Mouse (Mus musculus): Measurements from ENCODE around the gene Calm1. TPM values are rescaled to one million over a fixed set of nuclear protein-coding genes. Genes with fewer than 3 reads are reported as not detected.

The Calm1 gene
- polyA plus RNA-seq, 1 experiment: 735 TPM

- H3K4me3 ChIP-seq (ENCODE audit: insufficient read depth, low read length): peak overlapping the region; percentile 65
- peak overlapping the region; percentile 58 for H3K27ac ChIP-seq (ENCODE audit: insufficient read depth, low read depth, low read length)
- peaks cover 28% of the 10 kb centered on the region for H3K4me1 ChIP-seq (ENCODE audit: control insufficient read depth, insufficient read depth, low read length)
- TF ChIP-seq POLR2A (IDR thresholded peaks at IDR 0.05; ENCODE audit: borderline replicate concordance, low read depth, low read length) (no peak), CTCF (IDR thresholded peaks at IDR 0.05; ENCODE audit: low read depth, low read length) (no peak)
These were observed 11.3 kb upstream of the Calm1 start for GRCm38 (mm10) chr12:100187756-100188430.

- H3K27ac ChIP-seq (ENCODE audit: insufficient read depth, low read depth, low read length): no peak overlapping the region
- H3K4me1 ChIP-seq (ENCODE audit: control insufficient read depth, insufficient read depth, low read length): peaks cover 16% of the 10 kb centered on the region
- no peak overlapping the region for H3K4me3 ChIP-seq (ENCODE audit: insufficient read depth, low read length)
- TF ChIP-seq POLR2A (IDR thresholded peaks at IDR 0.05; ENCODE audit: borderline replicate concordance, low read depth, low read length): no peak
- TF ChIP-seq CTCF (IDR thresholded peaks at IDR 0.05; ENCODE audit: low read depth, low read length): no peak
These were observed 8.4 kb upstream of the Calm1 start for GRCm38 (mm10) chr12:100190802-100191201.

- Histone ChIP-seq H3K27ac (ENCODE audit: insufficient read depth, low read depth, low read length) (no peak overlapping the region), H3K4me1 (ENCODE audit: control insufficient read depth, insufficient read depth, low read length) (peaks cover 10% of the 10 kb centered on the region), H3K4me3 (ENCODE audit: insufficient read depth, low read length) (no peak overlapping the region)
- TF ChIP-seq POLR2A (IDR thresholded peaks at IDR 0.05; ENCODE audit: borderline replicate concordance, low read depth, low read length): no peak
- no peak for TF ChIP-seq CTCF (IDR thresholded peaks at IDR 0.05; ENCODE audit: low read depth, low read length)
These were observed 5.1 kb upstream of the Calm1 start for GRCm38 (mm10) chr12:100194181-100194580.

GRCm38 (mm10) chr12:100196786-100197185 lies 2.4 kb upstream of the Calm1 start:
- H3K4me1 ChIP-seq (ENCODE audit: control insufficient read depth, insufficient read depth, low read length): peaks cover 10% of the 10 kb centered on the region
- no peak overlapping the region for H3K27ac ChIP-seq (ENCODE audit: insufficient read depth, low read depth, low read length)
- no peak for TF ChIP-seq CTCF (IDR thresholded peaks at IDR 0.05; ENCODE audit: low read depth, low read length)
- TF ChIP-seq POLR2A (IDR thresholded peaks at IDR 0.05; ENCODE audit: borderline replicate concordance, low read depth, low read length): no peak

GRCm38 (mm10) chr12:100199891-100200644 lies 833 bp downstream of the Calm1 start:
- peaks cover 24% of the 10 kb centered on the region for H3K4me1 ChIP-seq (ENCODE audit: control insufficient read depth, insufficient read depth, low read length)
- TF ChIP-seq POLR2A (IDR thresholded peaks at IDR 0.05; ENCODE audit: borderline replicate concordance, low read depth, low read length) (no peak), CTCF (IDR thresholded peaks at IDR 0.05; ENCODE audit: low read depth, low read length) (no peak)
- H3K4me3 ChIP-seq (ENCODE audit: insufficient read depth, low read length): peak overlapping the region; percentile 100
- H3K27ac ChIP-seq (ENCODE audit: insufficient read depth, low read depth, low read length): peak overlapping the region; percentile 73

More at GRCm38 (mm10) chr12:100196786-100197185, 2.4 kb upstream of the Calm1 start:
- H3K4me3 ChIP-seq (ENCODE audit: insufficient read depth, low read length): no peak overlapping the region

GRCm38 (mm10) chr12:100200645-100201362 lies 1.6 kb downstream of the Calm1 start:
- Histone ChIP-seq H3K27ac (ENCODE audit: insufficient read depth, low read depth, low read length) (peak overlapping the region; percentile 72), H3K4me1 (ENCODE audit: control insufficient read depth, insufficient read depth, low read length) (peaks cover 24% of the 10 kb centered on the region), H3K4me3 (ENCODE audit: insufficient read depth, low read length) (peak overlapping the region; percentile 100)
- TF ChIP-seq CTCF (IDR thresholded peaks at IDR 0.05; ENCODE audit: low read depth, low read length): no peak
- TF ChIP-seq POLR2A (IDR thresholded peaks at IDR 0.05; ENCODE audit: borderline replicate concordance, low read depth, low read length): no peak

GRCm38 (mm10) chr12:100201363-100201711 lies 2.1 kb downstream of the Calm1 start:
- Histone ChIP-seq H3K27ac (ENCODE audit: insufficient read depth, low read depth, low read length) (0 out of 2 replicates have a peak overlapping the region, but pooled peaks have one; percentile 72), H3K4me3 (ENCODE audit: insufficient read depth, low read length) (peak overlapping the region; percentile 100), H3K4me1 (ENCODE audit: control insufficient read depth, insufficient read depth, low read length) (peaks cover 24% of the 10 kb centered on the region)
- TF ChIP-seq CTCF (IDR thresholded peaks at IDR 0.05; ENCODE audit: low read depth, low read length) (no peak), POLR2A (IDR thresholded peaks at IDR 0.05; ENCODE audit: borderline replicate concordance, low read depth, low read length) (no peak)

- TF ChIP-seq CTCF (IDR thresholded peaks at IDR 0.05; ENCODE audit: low read depth, low read length): peak; percentile 99
- TF ChIP-seq POLR2A (IDR thresholded peaks at IDR 0.05; ENCODE audit: borderline replicate concordance, low read depth, low read length): no peak
- Histone ChIP-seq H3K4me1 (ENCODE audit: control insufficient read depth, insufficient read depth, low read length) (peaks cover 24% of the 10 kb centered on the region), H3K4me3 (ENCODE audit: insufficient read depth, low read length) (peak overlapping the region; percentile 100), H3K27ac (ENCODE audit: insufficient read depth, low read depth, low read length) (no peak overlapping the region)
These were observed 2.6 kb downstream of the Calm1 start for GRCm38 (mm10) chr12:100201838-100202237.

- Histone ChIP-seq H3K4me3 (ENCODE audit: insufficient read depth, low read length) (no peak overlapping the region), H3K4me1 (ENCODE audit: control insufficient read depth, insufficient read depth, low read length) (peaks cover 21% of the 10 kb centered on the region), H3K27ac (ENCODE audit: insufficient read depth, low read depth, low read length) (0 out of 2 replicates have a peak overlapping the region, but pooled peaks have one; percentile 9)
- TF ChIP-seq POLR2A (IDR thresholded peaks at IDR 0.05; ENCODE audit: borderline replicate concordance, low read depth, low read length) (no peak), CTCF (IDR thresholded peaks at IDR 0.05; ENCODE audit: low read depth, low read length) (no peak)
These were observed 4.5 kb downstream of the Calm1 start for GRCm38 (mm10) chr12:100203759-100204158.

Measured in bone marrow macrophage, adult 2 months (primary cell).